Mouse (Mus musculus) kidney, postnatal 10 days (tissue): Measurements from ENCODE around the gene Brpf3.
"Not testable (repeated sequence)": the region's sequence is repeated elsewhere in the genome, so short reads cannot be mapped to it uniquely, and the experiment has no call there.

ENCODE experiments used
- DNase-seq: peaks from one replicate; pipeline ENCODE4 v3.0.0; 2021; ENCODE audit warnings: mixed read lengths

The Brpf3 gene

GRCm38 (mm10) chr17:28799291-28800160 is 1.4 kb upstream of the Brpf3 start:
- DNase-seq = peak; percentile 27

- no peak for DNase-seq
Measured at GRCm38 (mm10) chr17:28800281-28800670, 614 bp upstream of the Brpf3 start.

DNA sequence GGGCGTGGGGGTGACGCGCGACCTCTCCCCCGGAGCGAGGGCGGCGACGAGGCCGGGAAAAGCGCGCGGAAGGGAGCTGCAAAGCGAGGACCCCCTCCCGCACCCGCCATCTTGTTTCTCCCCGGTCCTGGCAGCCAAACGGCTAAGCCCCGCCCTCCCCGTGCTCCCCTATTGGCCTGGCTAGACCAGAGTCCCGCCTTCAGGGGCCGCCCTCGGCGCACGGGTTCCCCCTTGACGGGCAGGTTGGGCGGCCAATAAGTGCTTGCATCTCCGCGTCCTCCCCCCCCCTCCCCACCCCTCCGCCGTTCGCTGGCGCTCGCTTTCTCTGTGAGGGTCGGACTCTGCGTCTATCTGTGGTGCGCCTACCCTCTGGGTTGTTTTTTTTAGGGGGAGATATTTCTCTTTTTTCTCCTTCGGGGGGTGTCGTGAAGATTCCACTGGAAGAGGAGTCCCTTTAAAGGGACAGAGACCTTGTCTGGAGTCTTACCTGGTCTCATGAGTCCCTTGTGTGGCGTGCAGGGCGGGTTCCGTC is 650 bp downstream of the Brpf3 start:
- peak; percentile 100 for DNase-seq

DNA sequence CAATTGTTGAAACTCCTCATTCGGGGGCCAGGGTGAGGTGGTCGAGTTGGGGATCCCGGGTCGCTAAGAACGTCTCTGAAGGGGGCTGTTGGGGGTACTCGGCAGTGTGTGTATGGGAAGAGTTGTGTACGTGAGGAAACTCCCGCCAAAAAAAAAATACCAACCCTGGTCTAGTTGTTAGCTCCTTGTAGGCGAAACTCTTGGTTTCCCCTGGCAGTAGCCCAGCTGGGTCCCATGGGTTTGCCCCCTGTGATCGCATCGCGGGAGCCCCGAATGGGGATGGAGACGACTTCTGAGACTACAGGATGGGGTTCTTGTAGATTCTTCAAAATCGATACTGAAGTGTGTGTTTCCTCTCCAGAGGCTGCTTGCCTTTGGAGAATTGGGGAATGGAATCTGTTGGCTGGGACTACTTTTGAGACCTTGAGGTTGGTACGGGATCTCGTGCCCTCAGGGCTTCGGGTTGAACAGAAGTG is 1.2 kb downstream of the Brpf3 start:
- no peak for DNase-seq

DNA sequence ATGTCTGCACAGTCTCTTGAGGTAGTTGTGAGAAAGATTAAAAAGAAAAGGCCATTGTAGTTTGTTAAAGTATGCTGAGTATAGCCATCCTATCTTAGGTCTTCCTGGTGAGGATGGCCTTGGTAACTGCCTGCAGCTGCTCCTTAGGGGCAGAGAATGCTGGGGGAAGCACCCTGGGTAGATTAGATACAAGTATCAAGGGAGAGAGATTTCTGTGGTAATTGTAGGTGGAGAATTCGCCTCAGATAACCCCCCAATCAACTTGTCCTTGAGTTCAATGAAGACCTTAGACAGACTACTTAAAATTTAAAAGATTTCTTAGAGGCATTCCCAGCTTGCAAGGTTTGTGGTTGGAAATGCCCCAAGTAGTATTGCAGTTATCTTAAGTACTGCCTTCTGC is 2.4 kb downstream of the Brpf3 start:
- no peak for DNase-seq

- DNase-seq = no peak
Measured at GRCm38 (mm10) chr17:28804973-28805372, 4.1 kb downstream of the Brpf3 start.

DNA sequence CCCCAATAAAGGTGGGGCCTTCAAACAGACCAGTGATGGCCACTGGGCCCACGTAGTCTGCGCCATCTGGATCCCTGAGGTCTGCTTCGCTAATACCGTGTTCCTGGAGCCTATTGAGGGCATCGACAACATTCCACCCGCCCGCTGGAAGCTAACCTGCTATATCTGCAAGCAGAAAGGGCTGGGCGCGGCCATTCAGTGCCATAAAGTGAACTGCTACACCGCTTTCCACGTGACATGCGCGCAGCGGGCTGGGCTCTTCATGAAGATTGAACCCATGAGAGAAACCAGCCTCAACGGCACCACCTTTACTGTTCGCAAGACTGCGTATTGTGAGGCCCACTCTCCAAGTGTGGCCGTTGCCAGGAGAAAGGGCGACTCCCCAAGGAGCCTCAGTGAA is 5.9 kb downstream of the Brpf3 start:
- DNase-seq = no peak

- no peak for DNase-seq
Measured at GRCm38 (mm10) chr17:28808714-28809113, 7.8 kb downstream of the Brpf3 start.

DNA sequence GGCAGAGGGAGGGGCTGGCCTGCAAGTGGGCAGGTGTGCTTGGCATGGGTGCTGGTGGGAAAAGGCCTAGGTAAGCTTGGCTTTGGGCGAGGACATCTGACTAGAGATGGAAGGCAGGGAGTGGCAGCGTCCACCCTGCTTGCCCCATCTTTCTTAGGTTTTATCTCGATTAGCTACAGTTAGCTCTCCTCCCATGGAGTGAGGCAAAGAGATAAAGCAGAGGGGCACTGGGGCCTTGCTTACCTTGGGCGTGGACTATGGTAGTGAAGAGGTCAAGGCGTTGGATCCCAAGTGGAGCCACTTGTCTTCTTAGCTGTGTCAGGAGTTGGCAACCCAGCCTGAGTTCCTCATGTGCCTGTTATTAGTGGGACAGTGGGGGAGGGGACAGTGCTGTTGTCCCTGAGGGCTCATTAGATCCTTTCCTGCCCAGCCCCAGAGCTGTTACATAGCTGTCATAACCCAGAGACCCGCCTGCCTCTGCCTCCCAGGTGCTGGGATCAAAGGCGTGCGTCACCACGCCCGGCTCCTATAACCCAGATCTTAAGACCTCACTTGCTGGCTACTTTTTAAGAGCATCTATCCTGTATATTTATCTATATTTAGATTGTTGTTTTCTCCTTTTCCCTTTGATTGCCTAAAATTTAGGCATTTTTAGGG is 8.4 kb downstream of the Brpf3 start:
- DNase-seq = no peak

DNA sequence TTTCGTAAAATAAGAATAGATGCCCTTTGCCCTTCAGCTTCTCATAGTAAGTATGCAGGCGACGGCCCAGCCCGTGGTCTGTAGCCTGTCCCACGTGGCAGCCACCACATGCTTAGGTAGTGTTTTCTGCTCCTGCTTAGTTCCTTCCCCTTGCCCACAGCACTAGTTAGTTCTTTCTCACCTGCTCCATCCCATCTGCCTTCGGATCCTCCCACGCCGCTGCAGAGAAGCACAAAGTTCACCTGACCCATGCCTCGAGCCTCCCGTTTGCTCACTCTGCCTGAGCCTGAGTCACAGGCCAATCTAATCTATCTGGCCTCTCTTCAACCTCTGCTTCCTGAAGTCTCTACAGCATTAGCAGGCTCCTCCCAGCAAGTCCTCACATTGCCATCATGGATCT is 11.5 kb downstream of the Brpf3 start:
- DNase-seq = no peak

DNA sequence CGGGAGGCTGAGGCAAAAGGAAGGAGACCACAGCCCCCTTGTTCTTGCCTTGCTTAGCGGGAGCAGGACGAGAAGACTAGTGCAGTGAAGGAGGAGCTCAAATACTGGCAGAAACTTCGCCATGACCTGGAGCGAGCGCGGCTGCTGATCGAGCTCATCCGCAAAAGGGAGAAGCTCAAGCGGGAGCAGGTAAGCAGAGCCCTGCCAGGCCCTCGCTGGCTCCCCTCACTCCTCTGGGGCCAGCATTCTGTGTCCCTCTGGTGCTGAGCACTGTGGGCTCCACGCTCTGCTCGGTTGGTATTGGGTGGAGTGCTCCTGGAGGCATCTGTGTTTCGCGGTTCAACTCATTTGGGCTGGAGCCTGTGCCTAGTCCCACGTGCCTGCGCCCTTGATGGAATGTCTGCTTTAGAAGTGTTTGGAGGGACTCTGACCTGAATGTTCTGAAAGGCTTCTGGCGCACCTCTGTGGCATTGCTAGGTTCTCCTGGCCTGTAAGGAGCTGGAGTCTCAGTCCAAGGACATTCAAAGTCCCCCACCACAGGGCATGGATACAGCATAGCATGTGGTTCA is 13.7 kb downstream of the Brpf3 start:
- DNase-seq = no peak

DNA sequence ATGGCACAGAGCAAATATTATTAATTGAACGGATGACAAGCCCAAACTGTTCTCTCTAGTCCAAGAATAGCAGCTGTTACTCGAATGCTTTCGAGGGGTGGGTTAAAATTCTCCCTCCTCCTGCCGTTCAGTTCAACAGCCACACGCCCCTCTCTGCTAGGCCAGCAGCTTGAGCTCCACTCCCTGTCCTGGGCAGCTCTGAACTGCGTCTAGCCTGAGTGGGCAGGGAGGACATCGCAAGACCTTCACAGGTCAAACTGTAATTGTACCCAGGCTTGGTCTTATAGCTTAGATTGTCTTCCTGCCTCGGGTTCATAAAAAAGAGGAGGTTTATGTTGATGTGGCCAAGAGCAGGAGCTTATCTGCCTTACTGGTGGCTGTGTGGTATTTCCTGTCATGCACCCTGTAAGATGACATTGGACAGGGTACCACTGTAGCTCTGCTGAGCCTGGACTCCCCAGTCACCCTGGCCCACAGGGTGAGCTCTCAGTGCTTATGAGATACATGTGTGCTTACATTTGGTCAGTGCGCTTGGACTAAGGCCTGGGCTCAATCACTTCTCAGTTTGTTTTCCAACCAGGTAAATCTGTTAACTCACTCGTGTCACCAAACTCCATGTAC is 14.6 kb downstream of the Brpf3 start:
- no peak for DNase-seq

DNA sequence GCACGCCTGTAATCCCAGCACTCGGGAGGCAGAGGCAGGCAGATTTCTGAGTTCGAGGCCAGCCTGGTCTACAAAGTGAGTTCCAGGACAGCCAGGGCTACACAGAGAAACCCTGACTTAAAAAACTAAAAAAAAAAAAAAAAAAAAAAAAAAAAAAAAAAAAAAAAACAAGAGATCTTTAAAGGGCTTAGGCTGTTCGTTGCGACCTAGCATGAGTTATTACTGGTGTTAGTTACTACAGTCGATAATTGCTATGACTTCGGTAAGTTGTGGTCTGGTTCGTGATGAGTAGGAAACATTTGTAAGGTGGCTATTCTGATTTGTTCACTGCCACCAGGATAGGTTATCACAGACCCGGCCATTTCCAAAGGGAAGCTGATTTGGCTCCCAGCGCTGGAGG is 15.4 kb downstream of the Brpf3 start:
- DNase-seq = not testable (repeated sequence)

DNA sequence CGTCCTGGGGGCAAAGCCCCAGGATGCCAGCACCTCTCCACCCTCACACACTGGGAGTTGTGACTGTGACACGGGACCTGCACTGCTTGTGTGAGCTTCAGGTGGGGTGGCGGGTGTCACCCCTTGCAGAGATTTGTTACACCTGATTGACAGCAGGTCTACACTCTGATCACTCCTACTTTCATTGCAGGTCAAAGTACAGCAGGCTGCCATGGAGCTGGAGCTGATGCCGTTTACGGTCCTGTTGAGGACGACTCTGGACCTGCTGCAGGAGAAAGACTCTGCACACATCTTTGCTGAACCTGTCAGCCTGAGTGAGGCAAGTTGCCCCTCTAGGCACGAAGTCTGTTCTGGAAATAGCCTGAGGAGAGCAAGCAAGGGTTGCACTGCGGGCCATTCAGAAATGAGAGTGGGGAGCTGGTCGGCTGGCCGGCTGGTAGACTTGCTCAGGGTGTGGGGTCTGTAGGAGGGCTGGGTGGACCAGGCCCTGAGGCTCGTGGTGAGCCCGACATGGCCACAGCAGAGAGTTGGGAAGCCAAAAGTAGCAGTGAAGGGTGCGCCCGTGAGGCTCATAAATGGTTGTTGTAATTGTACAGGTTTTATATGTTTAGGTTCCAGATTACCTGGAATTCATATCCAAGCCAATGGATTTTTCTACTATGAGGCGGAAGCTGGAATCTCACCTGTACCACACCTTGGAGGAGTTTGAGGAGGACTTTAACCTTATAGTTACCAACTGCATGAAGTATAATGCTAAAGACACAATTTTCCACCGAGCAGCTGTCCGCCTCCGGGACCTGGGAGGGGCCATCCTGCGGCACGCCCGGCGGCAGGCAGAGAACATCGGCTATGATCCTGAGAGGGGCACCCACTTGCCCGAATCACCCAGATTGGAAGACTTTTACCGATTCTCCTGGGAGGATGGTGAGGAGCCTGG is 16.3 kb downstream of the Brpf3 start:
- no peak for DNase-seq

DNA sequence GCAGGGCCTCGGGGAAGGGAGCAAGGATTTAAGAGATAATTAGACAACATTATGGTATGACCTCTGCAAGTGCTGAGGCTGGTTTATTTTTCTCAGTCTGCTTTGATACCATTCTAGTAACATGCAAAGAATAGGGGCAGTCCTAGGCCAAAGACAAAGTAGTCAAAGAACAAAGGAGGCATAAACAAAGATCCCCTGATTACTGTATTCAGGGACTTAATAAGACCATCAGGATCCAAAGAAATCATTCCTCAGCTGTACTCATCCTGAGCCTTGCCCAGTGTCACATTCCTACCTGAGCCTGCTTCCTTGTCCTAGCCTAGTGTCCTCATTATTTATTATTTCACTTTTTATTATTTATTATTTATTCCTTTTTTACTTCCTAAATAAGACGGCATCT is 19.3 kb downstream of the Brpf3 start:
- DNase-seq = no peak

GRCm38 (mm10) chr17:28823004-28823745 is 22.3 kb downstream of the Brpf3 start:
- DNase-seq = no peak

GRCm38 (mm10) chr17:28823749-28824148 is 22.9 kb downstream of the Brpf3 start:
- no peak for DNase-seq

GRCm38 (mm10) chr17:28824896-28825295 is 24.0 kb downstream of the Brpf3 start:
- DNase-seq = no peak

DNA sequence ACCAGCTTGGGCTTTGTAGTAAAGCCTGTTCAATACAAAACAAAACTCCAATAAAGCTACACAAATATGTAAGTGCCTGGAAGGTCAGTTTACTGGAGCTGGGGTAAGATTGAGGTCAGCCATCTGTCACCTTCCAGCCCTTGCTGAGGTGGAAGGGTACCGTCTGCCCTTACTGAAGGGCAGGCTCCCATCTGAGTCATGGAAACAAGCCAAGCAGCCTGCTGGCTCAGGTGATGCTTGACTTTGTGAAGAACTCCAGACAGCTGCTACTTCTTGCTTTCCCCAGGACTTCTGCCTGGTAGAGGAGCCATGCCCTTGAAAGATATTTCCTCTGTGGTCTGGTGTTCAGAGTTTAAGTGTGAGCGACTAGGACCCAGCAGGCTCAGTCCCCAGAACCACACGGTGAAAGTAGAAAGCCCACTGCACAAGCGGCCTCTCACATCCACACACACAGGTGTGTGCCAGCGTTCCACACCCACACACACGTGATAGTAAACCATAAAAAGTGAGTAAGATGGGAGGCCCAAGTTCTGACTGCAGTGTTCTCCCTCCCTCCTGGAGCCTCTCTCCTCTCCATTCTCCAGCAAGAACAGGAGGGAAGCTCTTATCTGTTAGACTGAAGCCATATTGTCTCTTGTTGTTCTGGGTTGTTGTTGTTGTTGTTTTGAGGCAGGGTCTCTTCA is 24.6 kb downstream of the Brpf3 start:
- no peak for DNase-seq

DNA sequence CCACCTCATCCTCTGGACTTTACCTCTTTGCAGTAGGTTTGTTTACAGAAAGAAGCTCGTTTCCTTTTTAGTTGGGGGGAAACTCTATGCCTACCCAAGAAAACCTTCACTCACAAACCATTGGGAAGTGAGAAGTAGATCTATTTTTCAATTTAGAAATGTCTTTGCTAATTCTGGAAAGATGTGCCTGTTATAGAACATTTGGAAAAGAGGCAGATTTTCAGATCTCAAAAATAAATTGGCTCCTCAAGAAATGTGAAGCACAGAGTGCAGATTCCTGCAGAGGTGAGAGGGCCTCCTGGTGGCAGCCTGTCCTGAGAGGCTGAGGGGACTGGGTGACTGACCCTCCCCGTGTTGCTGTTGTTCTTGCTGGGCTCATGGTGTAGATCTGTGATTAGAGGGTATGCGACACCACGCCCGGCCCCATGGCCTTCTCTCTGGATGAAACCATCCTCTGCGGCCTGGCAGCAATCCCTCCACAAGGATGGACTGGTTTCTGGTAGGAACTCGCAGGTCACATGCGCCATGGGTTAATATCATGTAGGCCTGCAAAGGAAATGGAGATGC is 26.9 kb downstream of the Brpf3 start:
- no peak for DNase-seq
